Mouse (Mus musculus) forebrain, embryonic 14.5 days (tissue): ENCODE data around the gene Chp1. TPM values are rescaled to one million over a fixed set of nuclear protein-coding genes. Genes with fewer than 3 reads are reported as not detected.
"Not testable (repeated sequence)": the region's sequence is repeated elsewhere in the genome, so short reads cannot be mapped to it uniquely, and the experiment has no call there.

Experiments used
- ATAC-seq: fragments of 200-750 bp; cut with Nextera tagmentation; 2 replicates; pipeline ENCODE4 v1.8.0; 2017; ENCODE audit warnings: mild to moderate bottlenecking, moderate library complexity
- DNase-seq: peaks from one replicate; pipeline ENCODE4 v3.0.0-alpha.2; 2015; ENCODE audit warnings: low spot score
- H3K27ac ChIP-seq: fragments of 300-500 bp; sonication (generic); 2 replicates; pipeline ENCODE4 v1.5.1; 2014; ENCODE audit warnings: low read depth, mild to moderate bottlenecking, control low read depth, low read length, moderate library complexity
- H3K27me3 ChIP-seq: fragments of 300-500 bp; sonication (generic); replicated peaks from 2 replicates; pipeline ENCODE4 v1.6.1; 2014; ENCODE audit warnings: low read length, control low read depth, mixed read lengths; ENCODE audit not compliant: control insufficient read depth, insufficient read depth
- H3K36me3 ChIP-seq: fragments of 300-500 bp; sonication (generic); 2 replicates; pipeline ENCODE4 v1.6.1; 2014; ENCODE audit warnings: low read length, control low read depth; ENCODE audit not compliant: control insufficient read depth, insufficient read depth
- H3K4me1 ChIP-seq: fragments of 300-500 bp; sonication (generic); 2 replicates; pipeline ENCODE4 v1.6.1; 2014; ENCODE audit warnings: antibody characterized with exemption, low read length, control low read depth; ENCODE audit not compliant: control insufficient read depth, insufficient read depth
- H3K4me2 ChIP-seq: fragments of 300-500 bp; sonication (generic); 2 replicates; pipeline ENCODE4 v1.6.1; 2014; ENCODE audit warnings: mild to moderate bottlenecking, control low read depth, low read length
- H3K4me3 ChIP-seq: fragments of 300-500 bp; sonication (generic); 2 replicates; pipeline ENCODE4 v1.5.1; 2014; ENCODE audit warnings: low read depth, low read length, control low read depth
- H3K9ac ChIP-seq: fragments of 300-500 bp; sonication (generic); 2 replicates; pipeline ENCODE4 v1.6.1; 2014; ENCODE audit warnings: mild to moderate bottlenecking, low read length, control low read depth, moderate library complexity
- H3K9me3 ChIP-seq: fragments of 300-500 bp; sonication (generic); replicated peaks from 2 replicates; pipeline ENCODE4 v1.6.1; 2016; ENCODE audit warnings: low read length, control low read depth, mixed read lengths; ENCODE audit not compliant: control insufficient read depth
- WGBS: fragments of 180-500 bp; shearing (Covaris S2); extraction: QIAGEN DNeasy Blood & Tissue Kit; methylation state at CpG from one replicate; pipeline ENCODE4 v1.1.7; 2014; 5-methylcytosine and 5-hydroxymethylcytosine counted together
- polyA plus RNA-seq: library from polyadenylated mRNA; unstranded; fragments of >200 nt; fragmentation: Nextera tagmentation; extraction: Ambion mirVana; gene quantifications from 2 replicates; pipeline ENCODE4 v1.2.1, GENCODE M21; 2014

The Chp1 gene
- polyA plus RNA-seq, 1 experiment from 2014 or later = 75.5 TPM

DNA sequence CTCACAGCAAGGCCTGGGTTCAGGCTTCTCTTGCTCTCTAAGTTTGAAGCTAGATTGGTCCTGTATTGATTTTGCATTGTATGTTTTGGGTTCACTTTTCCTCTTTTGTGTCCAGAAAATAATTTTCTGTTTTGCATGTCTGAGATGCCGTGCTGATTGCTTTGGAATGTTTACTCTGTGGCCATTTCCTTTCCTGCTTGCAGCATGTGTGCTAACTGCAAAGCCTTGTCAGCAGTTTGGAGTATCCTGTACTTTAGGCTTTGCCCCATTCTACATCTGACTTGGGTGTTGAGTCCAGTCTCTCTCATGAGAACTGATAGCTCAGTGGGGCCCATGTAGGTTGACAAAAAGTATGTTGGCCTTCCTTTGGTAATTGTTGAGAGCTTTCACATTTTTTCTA lies 55.0 kb downstream of the Chp1 start:
- peaks cover 75% of the 10 kb centered on the region for H3K36me3 ChIP-seq
- WGBS = 86% methylated on average over 1 of the region's 1 CpGs
- no peak overlapping the region for H3K4me3 ChIP-seq
- no peak overlapping the region for H3K27ac ChIP-seq
- H3K4me1 ChIP-seq = no peaks in the 10 kb centered on the region; the same call in 1 of the 2 replicates
- no peaks in the 10 kb centered on the region for H3K9me3 ChIP-seq
- ATAC-seq (no peak), DNase-seq (no peak)
- no peaks in the 10 kb centered on the region for H3K27me3 ChIP-seq
- H3K9ac ChIP-seq = no peak overlapping the region
- no peak overlapping the region for H3K4me2 ChIP-seq

DNA sequence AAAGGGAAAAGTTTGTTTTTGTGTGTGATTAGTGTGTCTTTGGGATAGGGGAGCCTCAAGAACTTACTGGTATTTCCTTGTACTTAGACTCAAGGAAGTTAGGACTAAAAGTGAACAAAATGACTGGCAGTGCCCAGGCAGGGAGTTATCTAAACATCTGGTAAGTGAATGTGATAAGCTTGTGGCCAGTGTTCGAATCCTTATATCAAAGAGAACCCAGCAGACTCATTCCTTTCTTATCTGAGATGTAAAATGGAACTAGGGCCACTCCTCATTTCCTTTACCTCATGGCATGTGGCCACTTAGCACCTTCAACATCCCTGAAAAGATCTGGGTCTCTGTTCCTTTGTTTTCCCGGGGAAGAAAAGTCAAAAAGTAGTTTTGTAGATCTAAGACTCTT lies 56.4 kb downstream of the Chp1 start:
- DNase-seq (no peak), ATAC-seq (no peak)
- H3K27ac ChIP-seq = no peak overlapping the region
- H3K4me3 ChIP-seq = no peak overlapping the region
- no peak overlapping the region for H3K9ac ChIP-seq
- no peaks in the 10 kb centered on the region for H3K9me3 ChIP-seq
- H3K36me3 ChIP-seq = peaks cover 70% of the 10 kb centered on the region
- WGBS = 85% methylated on average over 2 of the region's 2 CpGs
- no peaks in the 10 kb centered on the region for H3K27me3 ChIP-seq
- H3K4me1 ChIP-seq = no peaks in the 10 kb centered on the region
- no peak overlapping the region for H3K4me2 ChIP-seq

GRCm38 (mm10) chr2:119605361-119605973 lies 58.0 kb downstream of the Chp1 start:
- 95% methylated on average over 6 of the region's 6 CpGs for WGBS
- H3K4me2 ChIP-seq = no peak overlapping the region
- DNase-seq (no peak), ATAC-seq (no peak)
- no peaks in the 10 kb centered on the region for H3K27me3 ChIP-seq
- peaks cover 67% of the 10 kb centered on the region for H3K36me3 ChIP-seq
- H3K4me3 ChIP-seq = no peak overlapping the region
- H3K4me1 ChIP-seq = no peaks in the 10 kb centered on the region
- no peak overlapping the region for H3K27ac ChIP-seq
- no peak overlapping the region for H3K9ac ChIP-seq
- no peaks in the 10 kb centered on the region for H3K9me3 ChIP-seq

DNA sequence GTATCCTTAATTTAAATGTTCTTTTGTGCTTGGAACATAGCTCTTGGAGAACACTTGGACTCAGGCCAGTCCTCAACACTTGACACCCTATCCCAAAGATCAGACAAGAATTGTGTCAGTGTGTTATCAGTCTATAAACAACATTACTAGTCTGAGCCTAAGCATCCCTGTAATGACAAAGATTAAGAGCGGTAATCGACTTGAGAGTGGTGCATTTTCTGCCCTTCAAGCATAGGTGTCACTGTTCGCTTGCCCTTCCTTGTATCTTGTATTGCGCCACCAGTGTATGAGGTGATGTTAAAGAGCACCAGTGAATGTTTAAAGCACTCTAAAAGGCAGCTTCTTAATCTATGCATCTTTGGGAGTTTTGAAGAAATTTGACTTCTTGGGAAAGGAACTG lies 59.5 kb downstream of the Chp1 start:
- no peak overlapping the region for H3K9ac ChIP-seq
- H3K9me3 ChIP-seq = no peaks in the 10 kb centered on the region
- H3K36me3 ChIP-seq = peaks cover 61% of the 10 kb centered on the region
- ATAC-seq = no peak
- H3K27ac ChIP-seq = no peak overlapping the region
- DNase-seq = no peak
- no peaks in the 10 kb centered on the region for H3K27me3 ChIP-seq
- H3K4me2 ChIP-seq = no peak overlapping the region
- WGBS = 92% methylated on average over 4 of the region's 4 CpGs
- no peaks in the 10 kb centered on the region for H3K4me1 ChIP-seq
- H3K4me3 ChIP-seq = no peak overlapping the region

- H3K4me1 ChIP-seq = peaks cover 15% of the 10 kb centered on the region
- H3K9ac ChIP-seq = peak overlapping the region; percentile 64
- no peak overlapping the region for H3K27ac ChIP-seq
- DNase-seq = no peak
- no peaks in the 10 kb centered on the region for H3K9me3 ChIP-seq
- under 1% methylated on average over 13 of the region's 13 CpGs for WGBS
- no peak for ATAC-seq
- no peaks in the 10 kb centered on the region for H3K27me3 ChIP-seq
- peak overlapping the region; percentile 64 for H3K4me3 ChIP-seq
- H3K4me2 ChIP-seq = peak overlapping the region; percentile 76
- H3K36me3 ChIP-seq = no peaks in the 10 kb centered on the region
Measured at GRCm38 (mm10) chr2:119617841-119618198, 70.3 kb downstream of the Chp1 start.

DNA sequence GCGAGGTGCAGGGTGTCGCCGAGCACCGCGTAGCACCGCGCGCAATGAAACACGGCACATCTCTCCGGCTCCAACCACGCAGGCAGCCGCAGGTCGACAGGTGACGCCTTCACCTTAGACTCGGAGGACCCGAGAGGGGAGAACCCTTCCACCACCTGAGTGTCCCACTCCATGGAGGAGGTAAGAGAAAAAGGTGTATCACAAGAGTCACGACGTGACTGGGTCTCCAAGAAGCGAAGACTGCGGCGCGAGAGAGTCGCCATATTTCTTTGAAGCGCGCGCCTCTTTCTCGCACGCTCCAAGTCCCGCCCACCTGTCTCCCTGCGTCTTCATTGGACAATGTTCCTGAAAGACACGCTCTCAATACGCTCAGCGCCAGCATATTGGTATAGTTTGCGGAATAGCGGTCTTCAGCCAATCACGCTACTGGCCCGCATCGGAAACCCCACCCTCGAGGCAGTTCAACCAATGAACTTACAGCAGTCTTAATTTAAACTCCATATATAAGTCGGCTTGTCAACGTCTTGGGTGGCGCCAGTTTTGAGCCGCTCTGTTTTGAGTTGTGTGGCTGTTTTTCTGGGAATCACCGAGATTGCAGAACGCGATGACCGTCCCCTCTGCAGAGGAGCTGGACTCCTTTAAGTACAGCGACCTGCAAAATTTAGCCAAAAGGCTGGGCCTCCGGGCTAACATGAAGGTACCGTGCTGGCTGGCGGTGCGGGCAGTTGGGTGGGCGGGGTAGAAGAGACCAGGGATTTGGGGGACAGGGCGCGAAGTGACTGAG lies 70.9 kb downstream of the Chp1 start, which contains the start of the genes Nusap1 and Oip5:
Gene Nusap1 (plus strand): TSS at position 100 of the 784 bp plus-strand sequence.
Gene Oip5 (minus strand): TSS at position 271 of the 784 bp plus-strand sequence.
- Histone ChIP-seq H3K27ac (no peak within 1 kb of the TSS), H3K9ac (peak within 1 kb of the TSS; percentile 64), H3K4me1 (peaks cover 15% of the 10 kb centered on the region), H3K9me3 (no peaks in the 10 kb centered on the region), H3K27me3 (no peaks in the 10 kb centered on the region), H3K4me3 (peak within 1 kb of the TSS; percentile 64), H3K4me2 (peak within 1 kb of the TSS; percentile 76), H3K36me3 (0 out of 2 replicates have a peak, but pooled peaks cover under 1% of the 10 kb centered on the region)
- ATAC-seq = peak; percentile 100
- WGBS = under 1% methylated on average over 55 of the region's 55 CpGs
- peak; percentile 100 for DNase-seq

DNA sequence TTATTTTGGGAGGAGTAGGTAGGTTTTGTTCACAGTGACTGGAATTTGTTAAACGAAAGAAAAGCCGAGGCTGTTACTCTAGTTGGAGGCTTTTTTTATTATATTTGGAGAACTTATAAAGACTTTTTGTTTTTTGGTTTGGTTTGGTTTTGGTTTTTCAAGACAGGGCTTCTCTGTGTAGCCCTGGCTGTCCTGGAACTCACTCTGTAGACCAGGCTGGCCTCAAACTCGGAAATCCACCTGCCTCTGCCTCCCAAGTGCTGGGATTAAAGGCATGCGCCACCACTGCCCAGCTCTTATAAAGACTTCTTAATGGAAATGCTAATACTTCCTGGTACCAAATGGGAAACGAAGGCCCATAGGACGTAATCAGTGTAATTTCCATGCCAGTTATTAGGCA lies 71.5 kb downstream of the Chp1 start:
- not testable (repeated sequence) for H3K9me3 ChIP-seq, H3K36me3 ChIP-seq, H3K27ac ChIP-seq, DNase-seq, ATAC-seq, H3K27me3 ChIP-seq
- H3K4me1 ChIP-seq = peaks cover 15% of the 10 kb centered on the region
- H3K9ac ChIP-seq = peak overlapping the region; percentile 59
- peak overlapping the region; percentile 64 for H3K4me3 ChIP-seq
- WGBS = 6% methylated on average over 6 of the region's 6 CpGs
- peak overlapping the region; percentile 60 for H3K4me2 ChIP-seq

- Histone ChIP-seq H3K27me3 (no peaks in the 10 kb centered on the region), H3K4me1 (peaks cover 15% of the 10 kb centered on the region), H3K9me3 (no peaks in the 10 kb centered on the region), H3K27ac (no peak overlapping the region), H3K4me2 (peak overlapping the region; percentile 33), H3K36me3 (peaks cover 25% of the 10 kb centered on the region; the same call in 1 of the 2 replicates), H3K4me3 (no peak overlapping the region), H3K9ac (0 out of 2 replicates have a peak overlapping the region, but pooled peaks have one; percentile 32)
- WGBS = 97% methylated on average over 2 of the region's 2 CpGs
- ATAC-seq (no peak), DNase-seq (no peak)
Measured at GRCm38 (mm10) chr2:119621302-119621701, 73.8 kb downstream of the Chp1 start.
